Mouse (Mus musculus) megakaryocyte, adult 5-6 weeks (primary cell): Measurements from ENCODE around the gene Stard9. TPM values are rescaled to one million over a fixed set of nuclear protein-coding genes. Genes with fewer than 3 reads are reported as not detected.
"Not testable (repeated sequence)": the region's sequence is repeated elsewhere in the genome, so short reads cannot be mapped to it uniquely, and the experiment has no call there.

Experiments used
- ATAC-seq: 2 replicates; pipeline ENCODE4 v1.8.0; 2016; ENCODE audit warnings: mild to moderate bottlenecking, inconsistent platforms; ENCODE audit not compliant: poor library complexity, severe bottlenecking
- total RNA-seq, 2 experiments: library from RNA; stranded (forward) in 1 of 2; stranded (reverse) in 1 of 2; fragments of 153-499, 151-499 nt in 1 of 2; fragments of 221-1000, 200-1000 nt in 1 of 2; gene quantifications; 2 replicates each; pipeline versions ENCODE4 v1.2.3 to v1.2.4; 2015 to 2017

Stard9 gene
- total RNA-seq, 2 experiments from 2014 or later = 16.4 to 23.6 TPM

- ATAC-seq = no peak
Observed at GRCm38 (mm10) chr2:120652925-120653284, 24.0 kb downstream of the Stard9 start.

- ATAC-seq = no peak
Observed at GRCm38 (mm10) chr2:120654693-120655092, 25.8 kb downstream of the Stard9 start.

GRCm38 (mm10) chr2:120655905-120656304 is 27.0 kb downstream of the Stard9 start:
- ATAC-seq = no peak

- ATAC-seq = no peak
Observed at GRCm38 (mm10) chr2:120656711-120657110, 27.8 kb downstream of the Stard9 start.

- ATAC-seq = no peak
Observed at GRCm38 (mm10) chr2:120658486-120658885, 29.6 kb downstream of the Stard9 start.

GRCm38 (mm10) chr2:120659318-120659717 is 30.4 kb downstream of the Stard9 start:
- no peak for ATAC-seq

- no peak for ATAC-seq
Observed at GRCm38 (mm10) chr2:120660486-120661078, 31.7 kb downstream of the Stard9 start.

GRCm38 (mm10) chr2:120662766-120663165 is 33.8 kb downstream of the Stard9 start:
- ATAC-seq = no peak

GRCm38 (mm10) chr2:120663491-120664154 is 34.7 kb downstream of the Stard9 start:
- ATAC-seq = no peak

- no peak for ATAC-seq
Observed at GRCm38 (mm10) chr2:120667446-120667845, 38.5 kb downstream of the Stard9 start.

GRCm38 (mm10) chr2:120670253-120670652 is 41.3 kb downstream of the Stard9 start:
- ATAC-seq = no peak

- not testable (repeated sequence) for ATAC-seq
Observed at GRCm38 (mm10) chr2:120681151-120681550, 52.2 kb downstream of the Stard9 start.

GRCm38 (mm10) chr2:120697767-120698166 is 68.8 kb downstream of the Stard9 start:
- no peak for ATAC-seq

GRCm38 (mm10) chr2:120700379-120700885 is 71.5 kb downstream of the Stard9 start:
- no peak for ATAC-seq

- no peak for ATAC-seq
Observed at GRCm38 (mm10) chr2:120702675-120703074, 73.8 kb downstream of the Stard9 start.

GRCm38 (mm10) chr2:120707041-120707440 is 78.1 kb downstream of the Stard9 start:
- no peak for ATAC-seq

GRCm38 (mm10) chr2:120710154-120710553 is 81.2 kb downstream of the Stard9 start:
- ATAC-seq = no peak

- no peak for ATAC-seq
Observed at GRCm38 (mm10) chr2:120710948-120711347, 82.0 kb downstream of the Stard9 start.

GRCm38 (mm10) chr2:120713441-120713840 is 84.5 kb downstream of the Stard9 start:
- ATAC-seq = no peak

- ATAC-seq = no peak
Observed at GRCm38 (mm10) chr2:120718496-120718895, 89.6 kb downstream of the Stard9 start.

- ATAC-seq = no peak
Observed at GRCm38 (mm10) chr2:120720821-120721220, 91.9 kb downstream of the Stard9 start.

- ATAC-seq = no peak
Observed at GRCm38 (mm10) chr2:120721911-120722310, 93.0 kb downstream of the Stard9 start.
